Mouse (Mus musculus) forebrain, postnatal 0 days (tissue): Measurements from ENCODE around the gene Grik3. TPM values are rescaled to one million over a fixed set of nuclear protein-coding genes. Genes with fewer than 3 reads are reported as not detected.

Experiments used
- ATAC-seq: fragments of 200-750 bp; cut with Nextera tagmentation; 2 replicates; pipeline ENCODE4 v1.8.0; 2017; ENCODE audit warnings: mild to moderate bottlenecking, moderate library complexity
- DNase-seq: peaks from one replicate; pipeline ENCODE4 v3.0.0-alpha.2; 2015
- H3K27ac ChIP-seq: fragments of 300-500 bp; sonication (generic); 2 replicates; pipeline ENCODE4 v1.5.1; 2014; ENCODE audit warnings: low read depth, mild to moderate bottlenecking, antibody characterized with exemption, low read length, moderate library complexity, mixed read lengths
- H3K27me3 ChIP-seq: fragments of 300-500 bp; sonication (generic); 2 replicates; pipeline ENCODE4 v1.6.1; 2014; ENCODE audit warnings: mild to moderate bottlenecking, low read length, mixed read lengths; ENCODE audit not compliant: insufficient read depth
- H3K36me3 ChIP-seq: fragments of 300-500 bp; sonication (generic); 2 replicates; pipeline ENCODE4 v1.6.1; 2014; ENCODE audit warnings: mild to moderate bottlenecking, moderate library complexity; ENCODE audit not compliant: insufficient read depth
- H3K4me1 ChIP-seq: fragments of 300-500 bp; sonication (generic); 2 replicates; pipeline ENCODE4 v1.6.1; 2014; ENCODE audit warnings: antibody characterized with exemption; ENCODE audit not compliant: insufficient read depth
- H3K4me2 ChIP-seq: fragments of 300-500 bp; sonication (generic); 2 replicates; pipeline ENCODE4 v1.6.1; 2014; ENCODE audit warnings: low read depth, mild to moderate bottlenecking, moderate library complexity
- H3K4me3 ChIP-seq: fragments of 300-500 bp; sonication (generic); 2 replicates; pipeline ENCODE4 v1.5.1; 2014; ENCODE audit warnings: low read depth, low read length, mixed read lengths
- H3K9ac ChIP-seq: fragments of 300-500 bp; sonication (generic); 2 replicates; pipeline ENCODE4 v1.6.1; 2014; ENCODE audit warnings: mild to moderate bottlenecking
- H3K9me3 ChIP-seq: fragments of 300-500 bp; sonication (generic); 2 replicates; pipeline ENCODE4 v1.6.1; 2016; ENCODE audit warnings: low read length
- CTCF ChIP-seq: sonication (generic); IDR thresholded peaks from 2 replicates; pipeline ENCODE4 v1.5.1; 2016; ENCODE audit warnings: antibody characterized with exemption, control low read depth, low read depth
- WGBS: fragments of 180-500 bp; shearing (Covaris S2); extraction: QIAGEN DNeasy Blood & Tissue Kit; methylation state at CpG from one replicate; pipeline ENCODE4 v1.1.7; 2014; 5-methylcytosine and 5-hydroxymethylcytosine counted together
- polyA plus RNA-seq: library from polyadenylated mRNA; unstranded; fragments of >200 nt; fragmentation: Nextera tagmentation; extraction: Ambion mirVana; gene quantifications from 2 replicates; pipeline ENCODE4 v1.2.1, GENCODE M21; 2015
- total RNA-seq: library from RNA; depleted of rRNA; stranded (reverse); fragments of >200 nt; gene quantifications from 2 replicates; pipeline ENCODE4 v1.2.3, GENCODE M21; 2014

Gene Grik3
- total and polyA plus RNA-seq, 2 experiments from 2014 or later, result 4.3 to 23.1 TPM

DNA sequence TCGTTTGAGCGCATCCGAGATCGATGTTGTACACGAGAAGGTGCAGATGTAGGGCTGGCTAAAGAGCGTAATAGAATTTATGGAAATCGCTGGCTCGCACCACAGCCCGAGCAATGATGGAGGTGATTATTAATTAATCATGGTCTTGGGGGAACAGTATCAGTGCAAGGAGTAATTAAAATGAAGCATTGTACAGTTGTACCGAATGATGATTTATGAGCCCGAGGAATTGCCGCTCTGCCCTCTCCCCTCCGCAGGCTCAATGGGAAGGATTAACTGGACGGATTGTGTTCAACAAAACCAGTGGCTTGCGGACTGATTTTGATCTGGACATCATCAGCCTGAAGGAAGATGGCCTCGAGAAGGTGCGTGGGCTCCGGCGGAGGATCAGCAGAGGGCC lies 165.5 kb downstream of the Grik3 start:
- Histone ChIP-seq H3K4me1 (no peaks in the 10 kb centered on the region), H3K36me3 (peaks cover 9% of the 10 kb centered on the region; the same call in 1 of the 2 replicates), H3K9ac (no peak overlapping the region), H3K27me3 (no peaks in the 10 kb centered on the region), H3K9me3 (no peaks in the 10 kb centered on the region), H3K4me3 (no peak overlapping the region), H3K4me2 (no peak overlapping the region), H3K27ac (no peak overlapping the region)
- 83% methylated on average over 19 of the region's 19 CpGs for WGBS
- ATAC-seq, result no peak
- no peak for DNase-seq
- TF ChIP-seq CTCF, result no peak

DNA sequence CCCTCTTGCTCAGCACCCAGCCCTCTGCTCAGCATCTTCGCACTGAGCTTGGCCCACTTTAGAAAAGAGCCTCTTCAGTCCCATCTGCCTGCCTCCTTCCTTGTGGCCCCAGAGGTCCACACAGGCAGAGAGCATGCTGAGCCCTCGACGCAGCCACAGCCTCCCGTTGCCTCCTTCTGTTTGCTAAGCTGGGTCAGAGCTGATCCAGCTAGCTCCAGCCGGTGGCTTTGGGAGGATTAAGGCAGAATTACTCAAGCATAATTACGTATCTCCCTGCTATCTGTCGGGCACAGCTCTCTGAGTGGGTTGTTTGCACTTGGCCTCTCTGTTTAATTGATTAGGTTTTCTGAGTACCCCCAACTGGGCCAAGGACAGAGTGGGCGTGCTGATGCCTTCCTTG lies 167.9 kb downstream of the Grik3 start:
- H3K4me3 ChIP-seq, result no peak overlapping the region
- ATAC-seq (0 out of 2 replicates have a peak, but pooled peaks have one; percentile 16), DNase-seq (no peak)
- 33% methylated on average over 8 of the region's 8 CpGs for WGBS
- H3K9me3 ChIP-seq, result no peaks in the 10 kb centered on the region
- H3K9ac ChIP-seq, result no peak overlapping the region
- no peak overlapping the region for H3K27ac ChIP-seq
- no peaks in the 10 kb centered on the region for H3K27me3 ChIP-seq
- H3K4me2 ChIP-seq, result no peak overlapping the region
- peaks cover 9% of the 10 kb centered on the region; the same call in 1 of the 2 replicates for H3K36me3 ChIP-seq
- no peak for TF ChIP-seq CTCF
- H3K4me1 ChIP-seq, result no peaks in the 10 kb centered on the region

DNA sequence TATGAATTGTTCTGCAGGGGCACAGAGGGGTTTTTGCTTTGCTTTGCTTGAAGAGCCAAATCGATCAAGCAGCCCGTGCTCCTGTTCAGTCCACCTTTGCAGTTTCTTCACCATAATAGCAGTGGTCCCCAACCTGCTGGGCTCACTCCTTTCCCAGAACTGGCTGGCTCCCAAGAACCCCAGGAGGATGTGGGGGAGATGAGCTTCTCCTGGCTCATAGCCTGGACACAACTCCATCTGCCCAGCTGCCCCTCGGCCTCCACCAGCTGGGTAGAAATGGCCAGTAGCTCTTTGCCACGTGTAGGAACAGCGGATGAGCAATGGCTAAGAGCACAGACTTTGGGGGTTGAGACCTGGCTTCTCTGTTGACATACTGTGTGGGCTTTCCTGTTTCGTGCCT lies 171.5 kb downstream of the Grik3 start:
- DNase-seq (no peak), ATAC-seq (no peak)
- H3K27me3 ChIP-seq, result no peaks in the 10 kb centered on the region
- TF ChIP-seq CTCF, result no peak
- peaks cover 8% of the 10 kb centered on the region; the same call in 1 of the 2 replicates for H3K36me3 ChIP-seq
- no peaks in the 10 kb centered on the region for H3K4me1 ChIP-seq
- no peak overlapping the region for H3K9ac ChIP-seq
- WGBS, result 75% methylated on average over 6 of the region's 6 CpGs
- H3K9me3 ChIP-seq, result no peaks in the 10 kb centered on the region
- no peak overlapping the region for H3K4me2 ChIP-seq
- no peak overlapping the region for H3K4me3 ChIP-seq
- no peak overlapping the region for H3K27ac ChIP-seq

DNA sequence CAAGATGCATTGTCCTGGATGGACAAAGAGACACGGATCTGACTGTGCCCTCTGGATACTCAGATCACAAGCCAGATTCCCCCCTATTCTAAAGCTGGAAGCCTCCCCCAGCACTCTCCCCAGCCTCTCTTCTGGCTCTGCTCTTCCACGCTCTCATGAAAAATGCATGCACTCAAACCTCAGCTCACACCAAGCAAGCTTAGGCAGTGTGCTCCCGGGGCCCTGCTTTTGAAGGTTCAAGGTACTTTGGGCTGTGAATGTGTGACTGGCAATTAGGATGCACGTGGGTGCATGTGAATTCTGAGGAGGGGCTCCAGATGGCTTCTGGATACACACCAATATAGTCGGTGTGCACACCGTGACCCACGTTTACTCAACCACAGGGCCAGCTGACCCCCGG lies 172.8 kb downstream of the Grik3 start:
- Histone ChIP-seq H3K9ac (no peak overlapping the region), H3K4me1 (no peaks in the 10 kb centered on the region), H3K27me3 (no peaks in the 10 kb centered on the region), H3K4me2 (no peak overlapping the region), H3K27ac (no peak overlapping the region), H3K9me3 (no peaks in the 10 kb centered on the region), H3K4me3 (no peak overlapping the region), H3K36me3 (peaks cover 7% of the 10 kb centered on the region; the same call in 1 of the 2 replicates)
- ATAC-seq (no peak), DNase-seq (no peak)
- WGBS, result 40% methylated on average over 8 of the region's 8 CpGs
- TF ChIP-seq CTCF, result no peak

DNA sequence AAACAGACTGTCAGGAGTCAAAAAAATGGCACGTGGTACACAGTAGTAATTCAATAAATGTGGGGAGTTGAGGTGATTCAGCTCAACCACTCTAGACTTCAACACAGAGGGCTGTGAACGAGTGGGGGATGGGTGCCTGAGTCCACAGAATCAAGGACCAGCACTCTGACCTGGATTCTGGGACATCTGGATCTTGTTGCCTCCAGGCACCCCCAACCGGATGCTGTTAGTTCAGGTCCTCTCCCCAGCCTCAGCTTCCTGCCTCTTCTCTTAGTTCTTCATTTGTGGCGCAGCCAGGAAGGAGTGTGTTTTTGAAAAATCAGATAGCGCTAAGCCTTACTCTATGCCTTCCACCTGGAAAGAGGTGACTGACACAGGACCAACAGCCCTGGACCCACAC lies 175.5 kb downstream of the Grik3 start:
- 84% methylated on average over 5 of the region's 5 CpGs for WGBS
- ATAC-seq, result no peak
- no peaks in the 10 kb centered on the region for H3K4me1 ChIP-seq

DNA sequence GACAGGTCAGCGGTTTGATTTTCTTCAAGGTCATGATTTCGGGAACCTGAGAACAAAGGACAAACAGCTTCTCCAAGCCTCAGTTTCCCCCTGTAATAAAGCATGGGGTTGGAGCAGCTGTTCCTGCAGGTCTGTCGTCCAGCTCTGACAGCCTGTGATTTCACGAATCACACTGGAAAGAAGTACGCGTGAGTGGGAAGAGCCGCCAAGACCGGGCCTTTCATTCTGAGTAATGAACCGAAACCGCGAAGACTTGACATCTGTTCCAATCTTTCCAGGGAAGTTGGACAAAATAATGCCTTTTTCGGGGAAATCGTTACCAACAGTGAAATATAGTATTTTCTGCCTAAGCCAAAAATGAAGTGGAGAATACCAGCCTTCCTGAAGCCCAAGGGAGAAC lies 191.5 kb downstream of the Grik3 start:
- Histone ChIP-seq H3K27ac (no peak overlapping the region), H3K4me3 (no peak overlapping the region), H3K9me3 (no peaks in the 10 kb centered on the region), H3K27me3 (no peaks in the 10 kb centered on the region), H3K36me3 (peaks cover 6% of the 10 kb centered on the region; the same call in 1 of the 2 replicates), H3K9ac (no peak overlapping the region), H3K4me2 (no peak overlapping the region), H3K4me1 (no peaks in the 10 kb centered on the region)
- 53% methylated on average over 13 of the region's 13 CpGs for WGBS
- TF ChIP-seq CTCF, result no peak
- DNase-seq, result peak; percentile 68
- no peak for ATAC-seq

More for the DNA sequence above, 175.5 kb downstream of the Grik3 start:
- no peaks in the 10 kb centered on the region for H3K9me3 ChIP-seq
- H3K4me2 ChIP-seq, result no peak overlapping the region
- TF ChIP-seq CTCF, result no peak
- H3K27ac ChIP-seq, result no peak overlapping the region
- H3K4me3 ChIP-seq, result no peak overlapping the region
- H3K36me3 ChIP-seq, result peaks cover 5% of the 10 kb centered on the region; the same call in 1 of the 2 replicates
- H3K9ac ChIP-seq, result no peak overlapping the region
- H3K27me3 ChIP-seq, result no peaks in the 10 kb centered on the region
- no peak for DNase-seq

DNA sequence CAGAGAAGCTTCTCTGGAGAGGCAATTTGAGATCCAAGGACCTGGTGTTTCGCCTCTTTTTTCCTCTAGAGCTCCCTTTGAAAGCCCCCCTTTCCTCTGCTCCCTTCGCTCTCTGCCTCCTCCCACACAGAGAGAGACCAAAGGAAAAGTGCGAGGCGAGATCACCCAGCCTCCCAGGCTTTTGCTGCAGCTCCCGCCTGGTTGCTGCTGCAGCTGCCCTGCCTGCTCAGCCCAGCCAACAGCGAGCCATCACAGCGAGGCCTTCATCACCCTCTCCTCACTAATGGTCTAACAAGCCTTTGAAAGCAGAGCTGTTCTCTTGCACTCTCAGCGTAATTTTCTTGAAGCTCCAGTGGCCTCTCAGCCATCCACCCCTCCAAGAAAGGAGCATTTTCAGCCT lies 196.6 kb downstream of the Grik3 start:
- Histone ChIP-seq H3K4me1 (no peaks in the 10 kb centered on the region), H3K27ac (no peak overlapping the region), H3K27me3 (no peaks in the 10 kb centered on the region), H3K9ac (no peak overlapping the region), H3K36me3 (peaks cover 6% of the 10 kb centered on the region; the same call in 1 of the 2 replicates), H3K9me3 (no peaks in the 10 kb centered on the region), H3K4me2 (no peak overlapping the region), H3K4me3 (no peak overlapping the region)
- DNase-seq, result no peak
- WGBS, result 39% methylated on average over 8 of the region's 8 CpGs
- no peak for TF ChIP-seq CTCF
- ATAC-seq, result no peak
